28 mouse cellular contexts compared by ENCODE assay signal in genomic region chr16:95405496-95405895, GRCm38 (mm10).
DNase-seq lines count a peak whose midpoint lies in the region; ATAC-seq and TF ChIP-seq lines count a peak whose summit lies in the region.
"Had no signal": no experiment of that assay in that cellular context is flagged by ENCODE, and none has a peak within 500 bp of the region (broad histone marks: within the 10 kb centered on the region; RNA-seq: fewer than 3 reads in every experiment).

No protein-coding gene starts in this region.

- ATAC-seq in G1E (ENCODE audit: extremely low read depth, insufficient number of reproducible peaks, low FRiP score, poor library complexity, severe bottlenecking): peak; percentile 15; the same call in 1 of the 2 replicates
- ATAC-seq in common myeloid progenitor, adult 5-6 weeks (replicated peaks; ENCODE audit: low read depth, poor library complexity, severe bottlenecking): peak; percentile 46; the same call in 1 of the 2 replicates
- 0 out of 4 replicates have a peak, but pooled peaks have one; percentile 12 to 48 for ATAC-seq in hematopoietic stem cell, adult 5-6 weeks (replicated peaks in 1 of 2; ENCODE audit: insufficient read depth in 1 of 2, low FRiP score in 2 of 2, low TSS enrichment in 1 of 2, low read depth in 1 of 2, poor library complexity in 2 of 2, severe bottlenecking in 2 of 2)
- ATAC-seq in inflammation-experienced regulatory T-cells, adult 6 months: no peak
- ATAC-seq: activated CD4-positive, CD25-positive, alpha-beta regulatory T cell, adult 4 months; hindbrain, embryonic 16.5 days; intestine, embryonic 16.5 days; midbrain, embryonic 15.5 days had no signal

- peaks cover 3% of the 10 kb centered on the region; the same call in 1 of the 2 replicates for H3K36me3 ChIP-seq in heart, embryonic 10.5 days
- H3K36me3 ChIP-seq in heart, adult 2 months (ENCODE audit: control insufficient read depth, insufficient read depth, low read length): peaks cover 8% of the 10 kb centered on the region
- H3K36me3 ChIP-seq in G1E (replicated peaks): peaks cover 24% of the 10 kb centered on the region
- H3K36me3 ChIP-seq: forebrain, embryonic 12.5 days; heart, embryonic 15.5 days; hindbrain, embryonic 10.5 days; liver, embryonic 13.5 days; midbrain, embryonic 15.5 days; neural tube, embryonic 13.5 days had no signal

- no peaks in the 10 kb centered on the region for H3K9me3 ChIP-seq in heart, embryonic 10.5 days
- no peaks in the 10 kb centered on the region for H3K9me3 ChIP-seq in G1E (replicated peaks)
- H3K9me3 ChIP-seq: forebrain, embryonic 12.5 days; heart, embryonic 15.5 days; hindbrain, embryonic 10.5 days; limb, embryonic 13.5 days; liver, embryonic 13.5 days; midbrain, embryonic 15.5 days; neural tube, embryonic 13.5 days had no signal

- H3K79me2 ChIP-seq in heart, adult 2 months (replicated peaks; ENCODE audit: control insufficient read depth, insufficient read depth, low read length): no peaks in the 10 kb centered on the region

- H3K4me3 ChIP-seq in heart, embryonic 10.5 days: no peak overlapping the region
- H3K4me3 ChIP-seq in heart, adult 2 months: no peak overlapping the region
- no peak overlapping the region; the same call in 1 of the 2 replicates for H3K4me3 ChIP-seq in G1E (ENCODE audit: low read depth, low read length)
- H3K4me3 ChIP-seq: forebrain, embryonic 12.5 days; heart, embryonic 15.5 days; hindbrain, embryonic 10.5 days; limb, embryonic 13.5 days; liver, embryonic 13.5 days; midbrain, embryonic 15.5 days; neural tube, embryonic 13.5 days had no signal

- H3K4me1 ChIP-seq in heart, embryonic 10.5 days: peaks cover 4% of the 10 kb centered on the region; the same call in 1 of the 2 replicates
- H3K4me1 ChIP-seq in heart, adult 2 months (ENCODE audit: control insufficient read depth, insufficient read depth, low read length): peaks cover 15% of the 10 kb centered on the region
- peaks cover 29% of the 10 kb centered on the region for H3K4me1 ChIP-seq in G1E (ENCODE audit: insufficient read depth, low read depth, low read length)
- H3K4me1 ChIP-seq: forebrain, embryonic 12.5 days; hindbrain, embryonic 10.5 days; midbrain, embryonic 15.5 days had no signal

- no peak for TF ChIP-seq POLR2A in heart, adult 2 months (IDR thresholded peaks at IDR 0.05; ENCODE audit: insufficient read depth, low read depth, low read length)

- WGBS in heart, embryonic 10.5 days: 92% methylated on average over 3 of the region's 3 CpGs
- 65% methylated on average over 3 of the region's 3 CpGs for WGBS in heart, adult 2 months

- H3K27ac ChIP-seq in heart, embryonic 10.5 days: 0 out of 2 replicates have a peak overlapping the region, but pooled peaks have one; percentile 22
- H3K27ac ChIP-seq in heart, adult 2 months: no peak overlapping the region
- H3K27ac ChIP-seq: forebrain, embryonic 12.5 days; heart, embryonic 15.5 days; hindbrain, embryonic 10.5 days; limb, embryonic 13.5 days; liver, embryonic 13.5 days; midbrain, embryonic 15.5 days; neural tube, embryonic 13.5 days had no signal

- H3K9ac ChIP-seq in heart, adult 2 months (ENCODE audit: low read depth, low read length): no peak overlapping the region
- H3K9ac ChIP-seq: forebrain, embryonic 12.5 days; heart, embryonic 15.5 days; limb, embryonic 13.5 days; liver, embryonic 13.5 days; lung, embryonic 14.5 days; midbrain, embryonic 15.5 days; neural tube, embryonic 13.5 days had no signal

- no peak for TF ChIP-seq CTCF in heart, adult 2 months (IDR thresholded peaks at IDR 0.05)
- no peak for TF ChIP-seq CTCF in G1E (IDR thresholded peaks at IDR 0.05; ENCODE audit: low read depth, low read length)

- H3K27me3 ChIP-seq in heart, embryonic 10.5 days (ENCODE audit: insufficient read depth, poor library complexity, severe bottlenecking): no peaks in the 10 kb centered on the region
- no peaks in the 10 kb centered on the region for H3K27me3 ChIP-seq in heart, adult 2 months (ENCODE audit: control insufficient read depth, insufficient read depth, low read length)
- H3K27me3 ChIP-seq in G1E (ENCODE audit: insufficient read depth, low read length): no peaks in the 10 kb centered on the region; the same call in 1 of the 2 replicates
- H3K27me3 ChIP-seq: CH12.LX; forebrain, embryonic 12.5 days; heart, embryonic 15.5 days; limb, embryonic 13.5 days; liver, embryonic 13.5 days; midbrain, embryonic 15.5 days; neural tube, embryonic 13.5 days had no signal

- DNase-seq in heart, embryonic 10.5 days (ENCODE audit: low spot score): no peak
- no peak for DNase-seq in heart, adult 2 months
- DNase-seq in G1E (ENCODE audit: low spot score): no peak
- DNase-seq in spleen, postnatal 4 days (ENCODE audit: low spot score in 2 of 2): no peak
- DNase-seq: adrenal gland, adult 8-10 months; B cell, adult 2 months; cerebellum, adult 2 months; kidney, adult 9 months; kidney, postnatal 25 days; layer of hippocampus, postnatal 36 days; liver, embryonic 13.5 days; lung, embryonic 14.5 days; lung, postnatal 36 days; retina, postnatal 1 day; right cerebral cortex, postnatal 25 days had no signal

- intact Hi-C loops in heart, adult 2 months (cut with DNase I): no loop called here

- TF ChIP-seq EP300 in heart, adult 2 months (IDR thresholded peaks at IDR 0.05; ENCODE audit: insufficient read depth, low read depth, low read length): no peak
